Mouse (Mus musculus) cerebellum, adult 2 months (tissue): ENCODE results near the gene Ttll6.

Experiments
- CTCF ChIP-seq: fragments of 200-500 bp; IDR thresholded peaks from 2 replicates; pipeline ENCODE4 v1.5.1; 2011; ENCODE audit warnings: low read depth, mild to moderate bottlenecking, control low read depth, low read length, moderate library complexity, borderline replicate concordance; ENCODE audit not compliant: insufficient read depth
- POLR2A ChIP-seq: fragments of 200-500 bp; IDR thresholded peaks from 2 replicates; pipeline ENCODE4 v1.6.1; 2011; ENCODE audit warnings: low read length, control low read depth, borderline replicate concordance; ENCODE audit not compliant: insufficient read depth

DNA sequence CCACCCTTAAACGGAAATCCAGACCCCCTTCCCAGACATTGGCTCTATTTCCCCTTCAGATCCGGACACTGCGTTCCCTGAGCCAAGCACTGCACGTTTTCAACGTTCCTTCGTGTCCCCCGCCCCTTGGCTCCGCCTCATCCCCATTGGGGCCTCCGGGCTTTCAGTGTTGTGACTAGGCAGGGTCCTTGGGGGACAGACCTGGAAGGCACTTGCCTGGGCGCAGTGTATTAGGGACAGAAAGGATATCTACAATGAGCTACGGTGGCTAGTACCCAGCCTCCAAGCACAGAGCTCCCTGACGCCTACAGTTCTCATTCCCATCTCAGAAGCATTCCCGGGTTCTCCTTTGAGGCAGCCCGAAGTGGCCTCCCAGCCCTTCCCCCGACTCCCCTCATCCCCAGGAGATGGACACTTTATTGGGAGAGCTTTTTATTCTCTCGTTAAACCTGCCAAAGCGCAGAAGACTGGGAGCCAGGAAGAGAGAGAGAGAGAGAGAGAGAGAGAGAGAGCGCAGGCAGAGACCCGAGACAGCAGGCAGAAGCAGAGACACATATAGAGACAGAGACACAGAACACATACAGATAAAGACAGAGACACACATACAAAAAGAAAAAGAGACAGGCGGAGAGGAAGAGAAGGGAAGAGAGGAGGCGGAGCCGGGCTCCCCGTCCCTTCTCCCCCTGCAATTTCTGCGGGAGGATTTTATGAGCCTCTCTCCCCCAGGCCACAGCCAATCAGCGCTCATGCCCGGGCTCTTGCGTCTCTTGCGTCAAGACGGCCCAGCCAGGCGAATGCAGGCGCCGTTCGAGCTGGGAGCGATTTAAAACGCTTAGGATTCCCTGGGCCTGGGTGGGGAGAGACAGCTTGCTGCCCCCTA is 60.2 kb downstream of the Ttll6 start, which contains the start of gene Hoxb13:
- TF ChIP-seq CTCF (no peak), POLR2A (no peak)
